Mouse (Mus musculus): Measurements from ENCODE around the gene Mrgpre. TPM values are rescaled to one million over a fixed set of nuclear protein-coding genes. Genes with fewer than 3 reads are reported as not detected.

The Mrgpre gene
- 2.1 and 2.6 TPM in 2 replicates for polyA plus RNA-seq (2014; fragmentation: Nextera tagmentation; extraction: Ambion mirVana)

GRCm38 (mm10) chr7:143783996-143784829 lies at the start of gene Mrgpre:
TSS of gene Mrgpre (minus strand) at chr7:143784500.
- peak within 1 kb of the TSS; percentile 65 for H3K9ac ChIP-seq (ENCODE audit: low read length)
- peak; percentile 84 for ATAC-seq (replicated peaks; ENCODE audit: low FRiP score)
- H3K4me2 ChIP-seq (ENCODE audit: low read depth, low read length, severe bottlenecking), result peak within 1 kb of the TSS; percentile 79
- peak within 1 kb of the TSS; percentile 37 for H3K4me3 ChIP-seq (ENCODE audit: low read depth, low read length)
- no peaks in the 10 kb centered on the region; the same call in 1 of the 2 replicates for H3K27me3 ChIP-seq (ENCODE audit: control insufficient read depth, insufficient read depth, low read length)
- H3K4me1 ChIP-seq (replicated peaks; ENCODE audit: control insufficient read depth, insufficient read depth, low read length), result peaks cover 11% of the 10 kb centered on the region; the same call in 1 of the 2 replicates
- H3K9me3 ChIP-seq (ENCODE audit: control insufficient read depth, low read length), result no peaks in the 10 kb centered on the region
- H3K36me3 ChIP-seq (ENCODE audit: control insufficient read depth, insufficient read depth, low read length), result no peaks in the 10 kb centered on the region
- WGBS, result 2% methylated on average over 20 of the region's 21 CpGs
- H3K27ac ChIP-seq (ENCODE audit: low read depth, low read length), result peak within 1 kb of the TSS; percentile 62; the same call in 1 of the 2 replicates
- DNase-seq (ENCODE audit: low spot score), result peak; percentile 77

- Histone ChIP-seq H3K36me3 (ENCODE audit: control insufficient read depth, insufficient read depth, low read length) (no peaks in the 10 kb centered on the region; the same call in 1 of the 2 replicates), H3K4me1 (replicated peaks; ENCODE audit: control insufficient read depth, insufficient read depth, low read length) (peaks cover 6% of the 10 kb centered on the region), H3K4me2 (ENCODE audit: low read depth, low read length, severe bottlenecking) (no peak overlapping the region), H3K4me3 (ENCODE audit: low read depth, low read length) (no peak overlapping the region), H3K27ac (ENCODE audit: low read depth, low read length) (no peak overlapping the region), H3K9ac (ENCODE audit: low read length) (no peak overlapping the region), H3K9me3 (ENCODE audit: control insufficient read depth, low read length) (no peaks in the 10 kb centered on the region), H3K27me3 (ENCODE audit: control insufficient read depth, insufficient read depth, low read length) (no peaks in the 10 kb centered on the region)
- DNase-seq (ENCODE audit: low spot score), result no peak
- no peak for ATAC-seq (replicated peaks; ENCODE audit: low FRiP score)
- 87% methylated on average over 6 of the region's 6 CpGs for WGBS
These were observed 49.4 kb upstream of the Mrgpre start for GRCm38 (mm10) chr7:143833581-143834190.

GRCm38 (mm10) chr7:143832611-143833010 lies 48.3 kb upstream of the Mrgpre start:
- H3K9ac ChIP-seq (ENCODE audit: low read length), result no peak overlapping the region
- DNase-seq (ENCODE audit: low spot score), result no peak
- H3K4me3 ChIP-seq (ENCODE audit: low read depth, low read length), result no peak overlapping the region
- WGBS, result 82% methylated on average over 2 of the region's 2 CpGs
- no peak overlapping the region for H3K4me2 ChIP-seq (ENCODE audit: low read depth, low read length, severe bottlenecking)
- no peak overlapping the region for H3K27ac ChIP-seq (ENCODE audit: low read depth, low read length)
- H3K9me3 ChIP-seq (ENCODE audit: control insufficient read depth, low read length), result no peaks in the 10 kb centered on the region
- ATAC-seq (replicated peaks; ENCODE audit: low FRiP score), result no peak
- H3K36me3 ChIP-seq (ENCODE audit: control insufficient read depth, insufficient read depth, low read length), result no peaks in the 10 kb centered on the region; the same call in 1 of the 2 replicates
- H3K27me3 ChIP-seq (ENCODE audit: control insufficient read depth, insufficient read depth, low read length), result no peaks in the 10 kb centered on the region
- peaks cover 6% of the 10 kb centered on the region for H3K4me1 ChIP-seq (replicated peaks; ENCODE audit: control insufficient read depth, insufficient read depth, low read length)

GRCm38 (mm10) chr7:143832196-143832595 lies 47.9 kb upstream of the Mrgpre start:
- H3K4me3 ChIP-seq (ENCODE audit: low read depth, low read length), result no peak overlapping the region

GRCm38 (mm10) chr7:143830399-143830798 lies 46.1 kb upstream of the Mrgpre start:
- Histone ChIP-seq H3K36me3 (ENCODE audit: control insufficient read depth, insufficient read depth, low read length) (no peaks in the 10 kb centered on the region; the same call in 1 of the 2 replicates), H3K27ac (ENCODE audit: low read depth, low read length) (0 out of 2 replicates have a peak overlapping the region, but pooled peaks have one; percentile 37), H3K9me3 (ENCODE audit: control insufficient read depth, low read length) (no peaks in the 10 kb centered on the region), H3K4me1 (replicated peaks; ENCODE audit: control insufficient read depth, insufficient read depth, low read length) (peaks cover 6% of the 10 kb centered on the region), H3K4me2 (ENCODE audit: low read depth, low read length, severe bottlenecking) (peak overlapping the region; percentile 91), H3K27me3 (ENCODE audit: control insufficient read depth, insufficient read depth, low read length) (no peaks in the 10 kb centered on the region), H3K9ac (ENCODE audit: low read length) (peak overlapping the region; percentile 68), H3K4me3 (ENCODE audit: low read depth, low read length) (peak overlapping the region; percentile 60)
- peak; percentile 32; the same call in 1 of the 2 replicates for ATAC-seq (replicated peaks; ENCODE audit: low FRiP score)
- no peak for DNase-seq (ENCODE audit: low spot score)
- 14% methylated on average over 6 of the region's 6 CpGs for WGBS

More at GRCm38 (mm10) chr7:143832196-143832595, 47.9 kb upstream of the Mrgpre start:
- H3K4me1 ChIP-seq (replicated peaks; ENCODE audit: control insufficient read depth, insufficient read depth, low read length), result peaks cover 6% of the 10 kb centered on the region
- H3K27me3 ChIP-seq (ENCODE audit: control insufficient read depth, insufficient read depth, low read length), result no peaks in the 10 kb centered on the region
- WGBS, result 89% methylated on average over 8 of the region's 8 CpGs
- H3K27ac ChIP-seq (ENCODE audit: low read depth, low read length), result no peak overlapping the region
- no peaks in the 10 kb centered on the region; the same call in 1 of the 2 replicates for H3K36me3 ChIP-seq (ENCODE audit: control insufficient read depth, insufficient read depth, low read length)
- no peak overlapping the region for H3K9ac ChIP-seq (ENCODE audit: low read length)
- no peak overlapping the region for H3K4me2 ChIP-seq (ENCODE audit: low read depth, low read length, severe bottlenecking)
- ATAC-seq (replicated peaks; ENCODE audit: low FRiP score) (no peak), DNase-seq (ENCODE audit: low spot score) (no peak)
- H3K9me3 ChIP-seq (ENCODE audit: control insufficient read depth, low read length), result no peaks in the 10 kb centered on the region

- peak; percentile 97 for ATAC-seq (replicated peaks; ENCODE audit: low FRiP score)
- H3K4me3 ChIP-seq (ENCODE audit: low read depth, low read length), result peak overlapping the region; percentile 60
- under 1% methylated on average over 37 of the region's 37 CpGs for whole genome bisulfite sequencing
These were observed 45.4 kb upstream of the Mrgpre start for GRCm38 (mm10) chr7:143829504-143830331.

GRCm38 (mm10) chr7:143826985-143827384 lies 42.7 kb upstream of the Mrgpre start:
- no peaks in the 10 kb centered on the region for H3K9me3 ChIP-seq (ENCODE audit: control insufficient read depth, low read length)
- ATAC-seq (replicated peaks; ENCODE audit: low FRiP score), result no peak
- no peaks in the 10 kb centered on the region for H3K27me3 ChIP-seq (ENCODE audit: control insufficient read depth, insufficient read depth, low read length)
- DNase-seq (ENCODE audit: low spot score), result no peak
- no peaks in the 10 kb centered on the region for H3K36me3 ChIP-seq (ENCODE audit: control insufficient read depth, insufficient read depth, low read length)
- no peak overlapping the region for H3K4me2 ChIP-seq (ENCODE audit: low read depth, low read length, severe bottlenecking)
- H3K27ac ChIP-seq (ENCODE audit: low read depth, low read length), result no peak overlapping the region
- H3K4me3 ChIP-seq (ENCODE audit: low read depth, low read length), result no peak overlapping the region
- H3K4me1 ChIP-seq (replicated peaks; ENCODE audit: control insufficient read depth, insufficient read depth, low read length), result peaks cover 6% of the 10 kb centered on the region
- H3K9ac ChIP-seq (ENCODE audit: low read length), result no peak overlapping the region
- 90% methylated on average over 2 of the region's 2 CpGs for WGBS

More at GRCm38 (mm10) chr7:143829504-143830331, 45.4 kb upstream of the Mrgpre start:
- Histone ChIP-seq H3K4me1 (replicated peaks; ENCODE audit: control insufficient read depth, insufficient read depth, low read length) (peaks cover 6% of the 10 kb centered on the region), H3K9me3 (ENCODE audit: control insufficient read depth, low read length) (no peaks in the 10 kb centered on the region), H3K9ac (ENCODE audit: low read length) (peak overlapping the region; percentile 68), H3K27me3 (ENCODE audit: control insufficient read depth, insufficient read depth, low read length) (no peaks in the 10 kb centered on the region), H3K36me3 (ENCODE audit: control insufficient read depth, insufficient read depth, low read length) (no peaks in the 10 kb centered on the region; the same call in 1 of the 2 replicates), H3K4me2 (ENCODE audit: low read depth, low read length, severe bottlenecking) (peak overlapping the region; percentile 91), H3K27ac (ENCODE audit: low read depth, low read length) (peak overlapping the region; percentile 82)
- DNase-seq (ENCODE audit: low spot score), result peak; percentile 98

GRCm38 (mm10) chr7:143823266-143823605 lies 38.9 kb upstream of the Mrgpre start:
- ATAC-seq (replicated peaks; ENCODE audit: low FRiP score), result no peak; the same call in 1 of the 2 replicates
- Histone ChIP-seq H3K9ac (ENCODE audit: low read length) (peak overlapping the region; percentile 56), H3K9me3 (ENCODE audit: control insufficient read depth, low read length) (no peaks in the 10 kb centered on the region), H3K4me1 (replicated peaks; ENCODE audit: control insufficient read depth, insufficient read depth, low read length) (no peaks in the 10 kb centered on the region; the same call in 1 of the 2 replicates), H3K36me3 (ENCODE audit: control insufficient read depth, insufficient read depth, low read length) (no peaks in the 10 kb centered on the region), H3K4me2 (ENCODE audit: low read depth, low read length, severe bottlenecking) (peak overlapping the region; percentile 50), H3K27me3 (ENCODE audit: control insufficient read depth, insufficient read depth, low read length) (no peaks in the 10 kb centered on the region), H3K27ac (ENCODE audit: low read depth, low read length) (peak overlapping the region; percentile 62; the same call in 1 of the 2 replicates), H3K4me3 (ENCODE audit: low read depth, low read length) (peak overlapping the region; percentile 58)
- WGBS, result 79% methylated on average over 4 of the region's 4 CpGs
- no peak for DNase-seq (ENCODE audit: low spot score)

All from forebrain, embryonic 11.5 days (tissue).